Mouse (Mus musculus): ENCODE measurements around the gene Schip1.

Schip1 gene

GRCm38 (mm10) chr3:68130386-68130785 lies 65.8 kb downstream of the Schip1 start:
- DNase-seq (ENCODE audit: low spot score) = no peak

DNA sequence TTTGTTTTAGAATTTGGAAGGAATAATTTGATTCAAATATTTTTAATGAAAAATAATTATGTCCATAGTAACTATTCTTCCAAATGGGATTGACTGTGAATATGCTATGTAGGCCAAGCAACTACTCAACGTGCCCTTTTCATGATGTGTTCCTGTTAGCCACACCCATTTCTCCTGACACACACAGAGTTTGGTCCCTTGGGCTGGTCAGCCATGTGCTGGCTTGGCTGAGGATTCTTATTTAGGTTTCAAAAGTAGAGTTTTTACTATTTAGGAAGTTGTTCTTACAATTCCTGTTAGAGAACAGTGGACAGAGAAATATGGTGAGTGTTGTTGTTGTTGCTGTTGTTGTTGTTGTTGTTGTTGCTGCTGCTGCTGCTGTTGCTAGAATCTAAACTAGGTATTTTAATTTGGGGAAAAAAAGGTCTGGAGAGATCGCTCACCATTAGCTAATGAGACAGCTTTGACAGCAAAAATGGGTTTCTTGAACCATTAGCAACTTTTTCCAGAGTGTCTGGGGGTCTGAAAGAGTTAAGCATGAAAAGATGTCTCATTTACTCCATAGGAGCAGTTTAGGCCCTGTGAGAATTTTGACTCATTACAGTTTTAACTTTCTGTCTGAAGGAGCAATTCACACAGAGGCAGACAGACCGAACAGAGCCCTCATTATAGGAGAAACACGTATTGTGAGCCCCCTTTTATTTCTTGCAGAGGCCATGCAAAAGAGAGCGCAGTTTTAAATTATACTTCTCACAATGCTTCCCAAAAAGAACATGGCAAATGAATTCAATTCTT lies 74.4 kb downstream of the Schip1 start:
- DNase-seq (ENCODE audit: low spot score) = no peak

DNA sequence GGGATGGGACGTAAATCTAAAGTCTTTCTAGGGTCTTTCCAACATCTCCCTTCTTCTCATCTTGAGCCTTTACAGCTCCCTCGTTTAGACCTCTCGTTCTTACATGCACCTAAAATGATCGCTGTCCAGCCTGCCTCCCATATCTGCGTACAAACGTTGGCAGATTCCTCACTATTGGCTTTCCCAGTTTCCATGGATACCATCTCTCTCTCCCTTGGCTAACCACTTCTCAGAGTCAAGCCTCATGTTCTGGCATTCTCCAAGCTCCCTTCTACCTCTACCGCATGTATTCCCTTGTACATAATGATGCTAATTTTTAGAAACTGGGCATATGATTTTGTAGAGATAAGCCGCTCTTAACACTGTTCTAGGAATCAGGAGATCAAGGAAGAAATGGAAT lies 86.1 kb downstream of the Schip1 start:
- DNase-seq (ENCODE audit: low spot score) = no peak

DNA sequence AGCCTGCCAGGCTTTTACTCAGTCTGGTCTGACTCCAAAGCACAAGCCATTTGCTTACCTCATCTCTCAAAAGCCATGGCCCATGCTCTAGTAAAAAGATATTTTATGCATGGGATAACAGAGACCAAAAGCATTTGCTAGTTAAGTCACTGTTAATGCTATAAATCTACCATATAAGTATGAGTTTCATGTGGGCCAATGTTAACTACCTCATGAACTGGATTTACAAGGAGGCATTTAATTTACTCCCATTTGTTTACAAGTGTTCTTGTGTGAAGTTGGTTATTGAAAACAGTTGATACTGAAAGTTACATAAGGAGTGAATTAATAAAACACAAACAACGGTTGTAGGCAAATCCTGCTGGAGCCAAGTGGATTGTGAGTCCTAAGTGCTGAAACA lies 95.6 kb downstream of the Schip1 start:
- no peak for DNase-seq (ENCODE audit: low spot score)

GRCm38 (mm10) chr3:68160760-68161159 lies 96.2 kb downstream of the Schip1 start:
- no peak for DNase-seq (ENCODE audit: low spot score)

- DNase-seq (ENCODE audit: low spot score) = no peak
These were observed 113.6 kb downstream of the Schip1 start for GRCm38 (mm10) chr3:68178248-68178647.

GRCm38 (mm10) chr3:68187471-68187870 lies 122.9 kb downstream of the Schip1 start:
- DNase-seq (ENCODE audit: low spot score) = no peak

DNA sequence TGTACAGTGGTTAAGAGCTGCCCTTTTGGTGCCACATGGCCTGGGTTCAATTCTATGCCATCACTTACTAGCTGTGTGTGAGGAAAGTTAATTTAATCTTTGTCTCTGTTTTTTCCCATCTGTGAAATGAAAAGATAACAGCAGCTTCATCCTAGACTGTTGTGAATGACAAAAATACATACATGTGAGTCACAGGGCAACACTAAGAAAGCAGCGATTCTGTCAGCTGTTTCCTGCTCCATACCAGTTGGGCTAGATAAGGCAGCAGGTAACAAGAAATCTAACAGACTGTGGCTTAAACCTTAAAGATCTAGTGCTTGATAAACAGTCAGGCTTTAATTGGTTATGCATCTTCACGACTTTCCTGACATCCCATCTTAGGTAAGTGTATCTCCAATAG lies 124.5 kb downstream of the Schip1 start:
- DNase-seq (ENCODE audit: low spot score) = no peak

DNA sequence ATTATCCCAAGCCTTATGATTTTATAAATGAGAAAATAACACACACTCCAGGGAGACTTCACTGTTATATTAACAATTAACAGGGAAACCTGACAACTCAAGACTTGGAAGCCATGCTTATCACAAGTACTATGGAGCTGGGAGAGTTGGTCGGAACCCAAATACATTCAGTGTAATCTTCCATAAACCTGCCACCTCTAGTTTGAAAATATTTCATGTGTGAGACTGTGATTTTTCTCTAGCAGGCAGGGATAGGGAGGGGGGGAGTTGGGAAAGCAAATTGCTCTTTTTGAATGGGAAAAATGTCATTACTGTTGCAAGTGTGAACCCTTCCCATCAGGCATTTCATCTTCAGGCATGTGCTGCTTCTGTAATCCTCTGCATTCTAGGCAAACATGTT lies 132.3 kb downstream of the Schip1 start:
- no peak for DNase-seq (ENCODE audit: low spot score)

DNA sequence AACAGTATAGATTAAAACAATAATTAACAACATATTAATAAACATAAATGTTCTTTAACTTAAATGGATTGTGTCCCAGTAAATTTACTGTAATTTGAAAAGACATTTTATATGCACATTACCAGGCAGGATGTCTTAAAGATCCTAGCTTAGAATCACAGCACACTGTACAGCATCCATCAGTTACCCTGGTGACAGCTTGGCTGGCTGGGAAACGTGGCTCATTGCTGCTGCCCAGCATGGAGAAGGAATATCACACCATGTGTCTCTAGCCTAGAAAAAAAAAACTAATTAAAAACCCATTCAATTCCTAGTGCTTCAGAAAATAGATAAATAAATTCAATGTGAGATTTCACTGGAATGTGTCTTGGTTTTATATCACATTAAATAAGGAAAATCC lies 136.6 kb downstream of the Schip1 start:
- no peak for DNase-seq (ENCODE audit: low spot score)

DNA sequence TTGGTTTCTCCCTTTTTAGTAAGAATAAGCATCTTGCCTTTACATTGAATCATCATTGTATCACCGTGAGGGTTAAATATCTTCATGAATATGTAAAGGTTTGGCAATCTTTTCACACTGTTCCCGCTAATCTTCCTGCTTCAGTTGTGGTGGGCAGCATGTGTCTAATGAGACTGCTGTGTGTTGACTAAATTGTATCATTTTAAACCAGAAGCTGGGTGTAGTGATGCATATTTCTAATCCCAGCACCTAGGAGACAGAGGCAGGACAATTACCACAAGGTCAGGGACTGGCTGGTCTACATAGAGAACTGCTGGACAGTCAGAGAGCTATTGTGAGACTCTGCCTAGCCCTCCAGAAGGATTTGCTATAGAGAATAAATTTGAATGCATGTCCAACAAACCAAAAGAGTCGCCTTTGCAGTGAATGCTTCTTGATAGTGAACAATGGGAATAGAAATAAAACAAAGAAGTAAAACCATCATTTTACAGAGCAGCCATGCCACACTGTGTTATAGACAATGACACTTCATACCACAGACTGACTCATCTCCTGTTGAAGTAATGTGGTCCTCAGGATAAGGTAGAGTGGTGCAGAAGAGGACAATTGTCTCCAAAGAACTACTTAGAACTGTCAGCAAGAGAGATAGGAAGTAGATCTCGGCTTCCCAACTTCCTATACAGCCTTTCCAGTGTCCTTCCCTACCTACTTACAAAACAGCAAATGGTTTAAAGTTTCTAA lies 137.7 kb downstream of the Schip1 start:
- DNase-seq (ENCODE audit: low spot score) = no peak

- no peak for DNase-seq (ENCODE audit: low spot score)
These were observed 139.4 kb downstream of the Schip1 start for GRCm38 (mm10) chr3:68203934-68204467.

DNA sequence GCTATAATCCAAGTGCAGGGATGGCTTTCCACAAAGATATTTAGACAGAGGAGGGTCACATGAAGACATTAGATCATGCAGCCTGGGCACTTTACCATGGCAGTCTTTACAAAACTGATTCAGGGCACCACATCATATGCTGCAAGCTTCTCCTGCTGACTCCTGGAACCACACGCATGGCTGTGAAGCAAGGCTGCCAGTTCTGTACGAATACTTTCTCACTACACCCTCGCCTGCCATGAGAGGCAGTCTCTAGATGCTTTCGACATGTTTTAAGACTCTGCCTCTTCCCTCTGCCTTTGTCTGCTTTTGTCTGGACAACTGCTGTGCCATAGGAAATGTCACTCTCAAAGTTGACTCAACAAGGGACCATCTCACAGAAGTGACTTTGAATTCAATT lies 145.8 kb downstream of the Schip1 start:
- no peak for DNase-seq (ENCODE audit: low spot score)

- DNase-seq (ENCODE audit: low spot score) = no peak
These were observed 156.8 kb downstream of the Schip1 start for GRCm38 (mm10) chr3:68221452-68221851.

GRCm38 (mm10) chr3:68239887-68240286 lies 175.3 kb downstream of the Schip1 start:
- DNase-seq (ENCODE audit: low spot score) = no peak

- DNase-seq (ENCODE audit: low spot score) = no peak
These were observed 178.6 kb downstream of the Schip1 start for GRCm38 (mm10) chr3:68243239-68243638.

DNA sequence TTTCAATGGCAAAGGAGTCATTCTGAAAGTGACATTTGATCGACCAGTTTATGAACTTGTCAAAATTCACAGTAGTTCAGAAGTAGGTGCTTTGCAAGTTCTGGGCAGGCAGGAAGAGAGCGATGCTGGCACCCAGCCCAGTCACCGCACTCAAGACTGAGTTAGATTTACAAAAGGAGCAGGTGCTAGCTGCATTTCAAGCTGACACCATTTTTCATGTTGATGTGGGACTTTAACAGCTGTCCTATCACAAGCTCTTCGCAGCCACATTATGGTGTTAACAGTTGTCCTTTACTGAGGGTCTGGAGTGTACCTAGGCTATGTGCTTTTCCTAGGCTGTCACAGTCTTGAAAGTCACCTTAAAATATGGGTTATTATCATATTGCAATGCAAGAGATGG lies 181.6 kb downstream of the Schip1 start:
- no peak for DNase-seq (ENCODE audit: low spot score)

DNA sequence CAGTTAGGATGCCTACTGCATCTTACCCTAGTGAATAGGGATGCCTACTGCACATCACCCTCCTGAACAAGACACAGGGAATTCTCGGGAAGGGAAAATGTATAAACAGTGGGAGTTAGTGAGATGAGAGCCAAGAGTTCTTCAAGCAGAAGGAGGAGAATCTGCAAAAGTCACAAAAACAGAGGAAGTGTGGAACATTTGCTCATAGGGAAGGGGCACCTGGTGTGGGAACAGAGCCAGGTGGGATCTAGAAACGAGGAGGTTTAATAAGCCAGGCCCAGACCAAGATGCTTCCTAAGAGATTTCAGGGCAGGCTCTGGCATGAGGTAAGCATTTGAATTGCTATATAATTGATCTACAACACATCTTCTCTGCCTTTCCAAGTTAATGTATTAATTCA lies 186.0 kb downstream of the Schip1 start:
- no peak for DNase-seq (ENCODE audit: low spot score)

DNA sequence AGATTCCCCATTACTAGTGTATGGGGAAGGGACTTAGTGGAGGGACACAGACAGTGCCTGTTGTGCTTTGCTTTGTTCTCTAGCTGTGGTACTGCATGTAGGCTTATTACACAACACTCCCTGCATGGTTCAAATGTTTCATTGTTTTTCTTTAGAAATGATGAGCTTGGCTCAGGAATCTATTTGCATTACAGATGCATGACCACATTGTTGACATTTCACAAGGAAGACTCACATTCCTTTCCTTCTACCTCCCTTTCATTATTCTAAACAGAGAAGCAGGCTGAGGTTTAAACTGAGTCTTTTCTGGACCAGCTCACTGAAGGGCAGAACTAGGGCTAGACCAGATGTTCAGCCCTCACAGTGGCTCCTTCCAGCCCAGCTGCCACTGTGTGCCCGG lies 187.7 kb downstream of the Schip1 start:
- peak; percentile 23 for DNase-seq (ENCODE audit: low spot score)

DNA sequence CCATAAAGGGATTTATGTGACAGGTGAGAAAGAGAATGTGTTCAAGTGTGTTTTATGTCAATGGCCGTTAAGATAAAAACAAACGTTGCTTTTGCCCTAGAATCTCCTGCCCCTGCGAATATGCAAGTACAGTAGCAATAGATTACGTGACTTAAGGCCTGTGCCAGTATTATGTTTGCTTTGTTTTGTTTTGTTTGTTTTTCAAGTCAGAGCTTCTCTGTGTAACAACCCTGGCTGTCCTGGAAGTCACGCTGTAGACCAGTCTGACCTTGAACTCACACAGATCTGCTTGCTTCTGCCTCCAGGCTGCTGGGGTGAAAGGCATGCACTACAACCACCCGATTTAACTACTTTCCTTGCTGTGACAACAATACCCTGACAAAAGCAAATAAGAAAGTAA lies 197.7 kb downstream of the Schip1 start:
- DNase-seq (ENCODE audit: low spot score) = no peak

DNA sequence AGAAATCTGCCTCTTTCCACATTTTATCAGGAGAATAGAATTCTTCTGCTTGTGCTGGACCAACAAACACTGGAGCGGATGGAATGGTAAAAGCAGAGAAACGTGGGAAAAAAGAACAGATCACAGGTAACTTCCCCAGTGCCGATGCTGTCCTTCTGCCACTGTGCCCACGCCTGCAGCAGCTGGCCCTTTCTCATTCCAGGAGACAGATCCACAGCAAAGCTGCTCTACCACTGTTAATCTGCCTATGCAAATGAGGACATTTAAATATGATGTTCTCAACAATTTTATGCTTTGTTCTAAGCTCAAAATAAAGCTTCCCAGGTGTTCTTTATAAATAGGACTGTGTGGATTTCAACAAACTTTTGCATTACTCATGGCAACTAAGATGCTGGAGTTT lies 203.3 kb downstream of the Schip1 start:
- DNase-seq (ENCODE audit: low spot score) = no peak

DNA sequence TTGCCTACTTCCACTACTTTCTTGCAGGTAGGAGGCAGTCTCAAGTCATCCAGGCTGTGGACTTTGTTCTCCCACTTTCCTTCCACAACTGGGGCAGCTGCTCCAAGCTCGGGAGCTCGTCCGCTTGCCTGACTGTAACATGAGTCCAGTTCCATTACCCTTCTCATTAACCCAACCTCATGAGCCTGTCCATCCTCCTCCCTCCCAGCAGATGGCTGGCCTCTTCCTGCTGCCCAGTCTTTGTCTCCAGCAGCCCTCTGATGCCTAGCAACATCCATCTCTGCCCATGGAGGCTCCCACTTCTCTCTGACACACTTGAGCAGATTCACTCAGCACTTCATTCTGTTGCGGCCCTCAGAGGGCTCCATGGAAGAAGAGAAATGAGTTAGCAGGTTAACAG lies 204.6 kb downstream of the Schip1 start:
- no peak for DNase-seq (ENCODE audit: low spot score)

GRCm38 (mm10) chr3:68270246-68270645 lies 205.6 kb downstream of the Schip1 start:
- DNase-seq (ENCODE audit: low spot score) = no peak

Data from left cerebral cortex, adult 11 months (tissue).